Mouse (Mus musculus) liver, embryonic 14.5 days (tissue): ENCODE results near the gene Atrip.

ENCODE experiments used
- CTCF ChIP-seq: IDR thresholded peaks from 2 replicates; pipeline ENCODE4 v1.5.1; 2016; ENCODE audit warnings: antibody characterized with exemption, low read depth, control low read depth
- EP300 ChIP-seq: IDR thresholded peaks from 2 replicates; pipeline ENCODE4 v1.6.1; 2016; ENCODE audit warnings: antibody characterized with exemption, low read depth

DNA sequence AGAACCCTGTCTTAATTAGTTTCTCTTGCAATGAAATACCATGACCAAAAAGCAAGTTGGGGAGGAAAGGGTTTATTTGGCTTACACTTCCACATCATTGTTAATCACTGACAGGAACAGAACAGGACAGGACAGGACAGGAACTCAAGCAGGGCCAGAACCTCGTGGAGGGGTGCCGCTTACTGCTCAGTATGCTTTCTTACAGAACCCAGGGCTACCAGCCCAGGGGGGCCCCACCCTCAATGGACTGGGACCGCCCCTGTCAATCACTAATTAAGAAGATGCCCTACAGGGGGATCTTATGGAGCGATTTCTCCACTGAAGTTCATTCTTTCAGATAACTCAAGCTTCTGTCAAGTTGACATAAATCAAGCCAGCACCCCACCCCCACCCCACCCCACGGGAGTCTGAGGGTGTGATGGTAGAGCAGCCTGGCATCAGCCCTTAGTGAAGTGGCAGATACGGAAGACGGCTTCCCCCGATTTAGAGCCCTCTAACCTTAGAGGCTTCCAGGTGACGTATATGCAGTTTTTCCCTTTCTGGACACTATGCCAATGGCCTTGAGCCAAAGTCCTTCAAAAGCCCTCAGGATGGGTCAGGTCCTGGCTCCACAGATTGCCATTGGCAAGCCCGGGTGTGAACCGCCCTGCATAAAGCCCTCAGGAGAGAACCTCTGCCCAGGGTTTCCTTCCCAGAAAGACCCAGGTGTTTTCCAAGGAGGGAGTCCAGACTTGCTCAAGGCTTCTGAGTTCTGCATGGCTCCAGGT is 20.0 kb upstream of the Atrip start:
- TF ChIP-seq CTCF: no peak
- TF ChIP-seq EP300: no peak
